Mouse (Mus musculus): ENCODE data around the gene H2al1h.
"Not testable (repeated sequence)": the region's sequence is repeated elsewhere in the genome, so short reads cannot be mapped to it uniquely, and the experiment has no call there.

Gene H2al1h

GRCm38 (mm10) chrX:11321192-11321591 is at the start of gene H2al1h:
Gene H2al1h, plus strand, starts transcription at chrX:11321492.
- in situ Hi-C loops (cut with MboI, MseI): loop anchor here (25.0 kb wide), 3 partner anchors 216 to 716 kb away; no protein-coding TSS in a partner anchor

GRCm38 (mm10) chrX:11273190-11273589 is 48.1 kb upstream of the H2al1h start:
- in situ Hi-C loops (cut with MboI, MseI): no loop called here

- in situ Hi-C loops (cut with MboI, MseI): no loop called here
These were observed 44.2 kb upstream of the H2al1h start for GRCm38 (mm10) chrX:11277083-11277482.

GRCm38 (mm10) chrX:11280741-11281140 is 40.6 kb upstream of the H2al1h start:
- in situ Hi-C loops (cut with MboI, MseI): no loop called here

- in situ Hi-C loops (cut with MboI, MseI): no loop called here
These were observed 32.9 kb upstream of the H2al1h start for GRCm38 (mm10) chrX:11288306-11288882.

- in situ Hi-C loops (cut with MboI, MseI): no loop called here
These were observed 32.0 kb upstream of the H2al1h start for GRCm38 (mm10) chrX:11289244-11289643.

GRCm38 (mm10) chrX:11298957-11299356 is 22.3 kb upstream of the H2al1h start, which contains the start of gene H2al1a:
Gene H2al1a, plus strand, starts transcription at chrX:11299257.
- in situ Hi-C loops (cut with MboI, MseI): not testable (repeated sequence)

GRCm38 (mm10) chrX:11302132-11302531 is 19.2 kb upstream of the H2al1h start, which contains the start of gene H2al1b:
Gene H2al1b, plus strand, starts transcription at chrX:11302432.
- in situ Hi-C loops (cut with MboI, MseI): loop anchor here (25.0 kb wide), 3 partner anchors 215 to 735 kb away; no protein-coding TSS in a partner anchor

- in situ Hi-C loops (cut with MboI, MseI): loop anchor here (25.0 kb wide), 3 partner anchors 218 to 732 kb away; no protein-coding TSS in a partner anchor
These were observed 15.9 kb upstream of the H2al1h start, which contains the start of gene H2al1c for GRCm38 (mm10) chrX:11305355-11305754. Gene H2al1c, plus strand, starts transcription at chrX:11305655.

GRCm38 (mm10) chrX:11308524-11308923 is 12.8 kb upstream of the H2al1h start, which contains the start of gene H2al1d:
Gene H2al1d, plus strand, starts transcription at chrX:11308824.
- in situ Hi-C loops (cut with MboI, MseI): loop anchor here (25.0 kb wide), 3 partner anchors 221 to 729 kb away; no protein-coding TSS in a partner anchor

- in situ Hi-C loops (cut with MboI, MseI): loop anchor here (25.0 kb wide), 3 partner anchors 224 to 726 kb away; no protein-coding TSS in a partner anchor
These were observed 9.7 kb upstream of the H2al1h start, which contains the start of gene H2al1e for GRCm38 (mm10) chrX:11311634-11312033. Gene H2al1e, plus strand, starts transcription at chrX:11311934.

GRCm38 (mm10) chrX:11314858-11315257 is 6.4 kb upstream of the H2al1h start, which contains the start of gene H2al1f:
Gene H2al1f, plus strand, starts transcription at chrX:11315158.
- in situ Hi-C loops (cut with MboI, MseI): loop anchor here (25.0 kb wide), 3 partner anchors 222 to 722 kb away; no protein-coding TSS in a partner anchor

GRCm38 (mm10) chrX:11317956-11318355 is 3.3 kb upstream of the H2al1h start, which contains the start of gene H2al1g:
Gene H2al1g, plus strand, starts transcription at chrX:11318256.
- in situ Hi-C loops (cut with MboI, MseI): loop anchor here (25.0 kb wide), 3 partner anchors 219 to 719 kb away; no protein-coding TSS in a partner anchor

- in situ Hi-C loops (cut with MboI, MseI): loop anchor here (25.0 kb wide), 3 partner anchors 213 to 713 kb away; no protein-coding TSS in a partner anchor
These were observed 3.1 kb downstream of the H2al1h start, which contains the start of gene H2al1i for GRCm38 (mm10) chrX:11324359-11324758. Gene H2al1i, plus strand, starts transcription at chrX:11324659.

GRCm38 (mm10) chrX:11327522-11327921 is 6.2 kb downstream of the H2al1h start, which contains the start of gene H2al1j:
Gene H2al1j, plus strand, starts transcription at chrX:11327822.
- in situ Hi-C loops (cut with MboI, MseI): not testable (repeated sequence)

GRCm38 (mm10) chrX:11345762-11346161 is 24.5 kb downstream of the H2al1h start:
- in situ Hi-C loops (cut with MboI, MseI): no loop called here

- in situ Hi-C loops (cut with MboI, MseI): no loop called here
These were observed 25.5 kb downstream of the H2al1h start for GRCm38 (mm10) chrX:11346756-11347155.

- in situ Hi-C loops (cut with MboI, MseI): no loop called here
These were observed 39.5 kb downstream of the H2al1h start for GRCm38 (mm10) chrX:11360823-11361222.

GRCm38 (mm10) chrX:11361261-11361660 is 40.0 kb downstream of the H2al1h start:
- in situ Hi-C loops (cut with MboI, MseI): no loop called here

GRCm38 (mm10) chrX:11363890-11364289 is 42.6 kb downstream of the H2al1h start:
- in situ Hi-C loops (cut with MboI, MseI): no loop called here

- in situ Hi-C loops (cut with MboI, MseI): no loop called here
These were observed 43.9 kb downstream of the H2al1h start for GRCm38 (mm10) chrX:11365151-11365550.
